In genomic region chr13:94595701-94596361, GRCm38 (mm10) we compare ENCODE assay signal across 8 mouse cellular contexts.
DNase-seq lines count a peak whose midpoint lies in the region; ATAC-seq and TF ChIP-seq lines count a peak whose summit lies in the region.

No protein-coding gene starts in this region.

- no peak overlapping the region for H3K27ac ChIP-seq in kidney, embryonic 16.5 days (ENCODE audit: low read length)
- H3K27ac ChIP-seq in heart, embryonic 12.5 days (ENCODE audit: poor library complexity, severe bottlenecking): no peak overlapping the region
- H3K27ac ChIP-seq in liver, embryonic 14.5 days: no peak overlapping the region

- no peak overlapping the region for H3K9ac ChIP-seq in kidney, embryonic 16.5 days (replicated peaks; ENCODE audit: low read length)
- H3K9ac ChIP-seq in heart, embryonic 12.5 days: peak overlapping the region; percentile 52; the same call in 1 of the 2 replicates
- no peak overlapping the region for H3K9ac ChIP-seq in liver, embryonic 14.5 days (replicated peaks)

- TF ChIP-seq EP300 in liver, embryonic 14.5 days (IDR thresholded peaks at IDR 0.05; ENCODE audit: low read depth): no peak

- no peak for TF ChIP-seq CTCF in liver, embryonic 14.5 days (IDR thresholded peaks at IDR 0.05; ENCODE audit: low read depth)

- H3K9me3 ChIP-seq in kidney, embryonic 16.5 days (ENCODE audit: low read length): no peaks in the 10 kb centered on the region
- H3K9me3 ChIP-seq in heart, embryonic 12.5 days (replicated peaks): no peaks in the 10 kb centered on the region
- no peaks in the 10 kb centered on the region for H3K9me3 ChIP-seq in liver, embryonic 14.5 days (ENCODE audit: control insufficient read depth, low read length)

- peak overlapping the region; percentile 55 for H3K4me2 ChIP-seq in kidney, embryonic 16.5 days (replicated peaks; ENCODE audit: low read depth, low read length)
- H3K4me2 ChIP-seq in heart, embryonic 12.5 days: peak overlapping the region; percentile 83
- 0 out of 2 replicates have a peak overlapping the region, but pooled peaks have one; percentile 11 for H3K4me2 ChIP-seq in liver, embryonic 14.5 days (ENCODE audit: low read depth)

- H3K4me3 ChIP-seq in kidney, embryonic 16.5 days (ENCODE audit: low read length): peak overlapping the region; percentile 35
- H3K4me3 ChIP-seq in heart, embryonic 12.5 days: peak overlapping the region; percentile 53
- peak overlapping the region in 1 of 2 experiments; percentile 6; a peak in 1 of 4 replicates for H3K4me3 ChIP-seq in liver, embryonic 14.5 days (ENCODE audit: insufficient read depth in 1 of 2, low read depth in 2 of 2, low read length in 2 of 2)

- H3K27me3 ChIP-seq in kidney, embryonic 16.5 days (ENCODE audit: insufficient read depth, low read length): peaks cover 77% of the 10 kb centered on the region
- H3K27me3 ChIP-seq in heart, embryonic 12.5 days (replicated peaks): peaks cover 72% of the 10 kb centered on the region
- peaks cover 48% of the 10 kb centered on the region for H3K27me3 ChIP-seq in liver, embryonic 14.5 days (ENCODE audit: control insufficient read depth, insufficient read depth, low read length)

- 0 out of 2 replicates have a peak, but pooled peaks have one; percentile 27 for ATAC-seq in kidney, embryonic 16.5 days (ENCODE audit: low FRiP score, low TSS enrichment)
- no peak for ATAC-seq in heart, embryonic 12.5 days (ENCODE audit: insufficient number of reproducible peaks, low FRiP score)
- ATAC-seq in liver, embryonic 14.5 days (ENCODE audit: insufficient read depth): no peak
- ATAC-seq in CD4-positive, CD25-positive, alpha-beta regulatory T cell, adult 4 months: no peak

- no peaks in the 10 kb centered on the region for H3K36me3 ChIP-seq in kidney, embryonic 16.5 days (ENCODE audit: insufficient read depth, low read length)
- no peaks in the 10 kb centered on the region for H3K36me3 ChIP-seq in heart, embryonic 12.5 days
- H3K36me3 ChIP-seq in liver, embryonic 14.5 days (replicated peaks; ENCODE audit: control insufficient read depth, insufficient read depth, low read depth): no peaks in the 10 kb centered on the region

- under 1% methylated on average over 38 of the region's 38 CpGs for WGBS in kidney, embryonic 16.5 days
- 1% methylated on average over 38 of the region's 38 CpGs for WGBS in heart, embryonic 12.5 days
- 2% methylated on average over 36 of the region's 38 CpGs for WGBS in liver, embryonic 14.5 days (ENCODE audit: insufficient replicate concordance)

- no peak for DNase-seq in kidney, adult 8-10 months
- peak; percentile 7 for DNase-seq in adrenal gland, postnatal 25 days
- no peak for DNase-seq in liver, embryonic 14.5 days (ENCODE audit: low read depth in 3 of 3, low spot score in 3 of 3)
- no peak for DNase-seq in ovary, postnatal 14 days (ENCODE audit: low spot score)
- DNase-seq in left cerebral cortex, adult 8-10 months (ENCODE audit: low spot score in 2 of 2): no peak

- peaks cover 12% of the 10 kb centered on the region for H3K4me1 ChIP-seq in kidney, embryonic 16.5 days (ENCODE audit: insufficient read depth, low read length)
- H3K4me1 ChIP-seq in heart, embryonic 12.5 days (replicated peaks): peaks cover 8% of the 10 kb centered on the region
- H3K4me1 ChIP-seq in liver, embryonic 14.5 days (replicated peaks; ENCODE audit: control insufficient read depth in 2 of 2, insufficient read depth in 2 of 2, low read length in 1 of 2): no peaks in the 10 kb centered on the region

Comparison
In these comparisons a context has a peak if more than half of its experiments do, and no peak if none do; other contexts are left out.
1. H3K4me2 ChIP-seq: peak in every context shown above with its lines; median percentile 83 in heart, embryonic 12.5 days; 55 in kidney, embryonic 16.5 days; 11 in liver, embryonic 14.5 days.